8 mouse cellular contexts compared by ENCODE assay signal in genomic region chr12:73044221-73045045, GRCm38 (mm10). TPM values are rescaled to one million over a fixed set of nuclear protein-coding genes. Genes with fewer than 3 reads are reported as not detected.
DNase-seq lines count a peak whose midpoint lies in the region; ATAC-seq and TF ChIP-seq lines count a peak whose summit lies in the region.

No protein-coding gene starts in this region.

- H3K9me3 ChIP-seq in heart, embryonic 10.5 days = no peaks in the 10 kb centered on the region
- no peaks in the 10 kb centered on the region for H3K9me3 ChIP-seq in ES-E14 (ENCODE audit: control insufficient read depth, insufficient read depth, low read depth, low read length)
- no peaks in the 10 kb centered on the region for H3K9me3 ChIP-seq in forebrain, embryonic 15.5 days
- no peaks in the 10 kb centered on the region; the same call in 1 of the 2 replicates for H3K9me3 ChIP-seq in hindbrain, embryonic 16.5 days (ENCODE audit: control insufficient read depth, low read length)
- H3K9me3 ChIP-seq in lung, postnatal 0 days (ENCODE audit: low read length) = no peaks in the 10 kb centered on the region

- DNase-seq in heart, embryonic 10.5 days (ENCODE audit: low spot score) = peak; percentile 82
- no peak for DNase-seq in heart, adult 8-10 months (ENCODE audit: low spot score)
- DNase-seq in ES-E14 (ENCODE audit: low read depth, low spot score) = no peak
- no peak for DNase-seq in lung, postnatal 0 days (ENCODE audit: low spot score)
- DNase-seq in thymus, postnatal 14 days = no peak

- TF ChIP-seq CTCF in lung, postnatal 0 days (IDR thresholded peaks at IDR 0.05) = no peak

- peak overlapping the region; percentile 77 for H3K27ac ChIP-seq in heart, embryonic 10.5 days
- H3K27ac ChIP-seq in ES-E14 (ENCODE audit: insufficient read depth, low read depth, low read length, poor library complexity, severe bottlenecking) = no peak overlapping the region
- H3K27ac ChIP-seq in forebrain, embryonic 15.5 days (replicated peaks) = no peak overlapping the region
- no peak overlapping the region for H3K27ac ChIP-seq in hindbrain, embryonic 16.5 days (ENCODE audit: low read depth, low read length)
- no peak overlapping the region for H3K27ac ChIP-seq in lung, postnatal 0 days (ENCODE audit: low read length)

- in situ Hi-C loops in ES-E14 (cut with MboI; ENCODE audit: low sequenced_read_pairs in 2 of 2, unreplicated experiment in 2 of 2) = loop anchor here (5.0 to 25.0 kb wide), 3 partner anchors 73 to 493 kb away; partner anchors contain the start of gene Tmem30b (in 2 of the 2)

- WGBS in heart, embryonic 10.5 days = under 1% methylated on average over 53 of the region's 53 CpGs
- WGBS in forebrain, embryonic 15.5 days = 1% methylated on average over 53 of the region's 53 CpGs
- 1% methylated on average over 50 of the region's 53 CpGs for WGBS in hindbrain, embryonic 16.5 days
- WGBS in lung, postnatal 0 days = 4% methylated on average over 48 of the region's 53 CpGs

- peak overlapping the region; percentile 58 for H3K9ac ChIP-seq in ES-E14 (ENCODE audit: insufficient read depth, low read depth, low read length, poor library complexity, severe bottlenecking)
- no peak overlapping the region for H3K9ac ChIP-seq in forebrain, embryonic 15.5 days (replicated peaks)
- peak overlapping the region; percentile 41; the same call in 1 of the 2 replicates for H3K9ac ChIP-seq in hindbrain, embryonic 16.5 days (ENCODE audit: low read depth, low read length)
- no peak overlapping the region for H3K9ac ChIP-seq in lung, postnatal 0 days (replicated peaks; ENCODE audit: low read depth)

- peaks cover 100% of the 10 kb centered on the region for H3K27me3 ChIP-seq in heart, embryonic 10.5 days (ENCODE audit: insufficient read depth, poor library complexity, severe bottlenecking)
- peaks cover 95% of the 10 kb centered on the region for H3K27me3 ChIP-seq in forebrain, embryonic 15.5 days
- peaks cover 80% of the 10 kb centered on the region for H3K27me3 ChIP-seq in hindbrain, embryonic 16.5 days (replicated peaks; ENCODE audit: control insufficient read depth, insufficient read depth, low read length)
- peaks cover 85% of the 10 kb centered on the region for H3K27me3 ChIP-seq in lung, postnatal 0 days (replicated peaks; ENCODE audit: insufficient read depth, low read length)

- no peak for TF ChIP-seq EP300 in lung, postnatal 0 days (IDR thresholded peaks at IDR 0.05)

- 0 out of 2 replicates have a peak, but pooled peaks have one; percentile 27 for ATAC-seq in forebrain, embryonic 15.5 days (replicated peaks)
- ATAC-seq in hindbrain, embryonic 16.5 days = 0 out of 2 replicates have a peak, but pooled peaks have one; percentile 28
- peak; percentile 26 for ATAC-seq in lung, postnatal 0 days
- no peak for ATAC-seq in CD4-positive, CD25-positive, alpha-beta regulatory T cell, adult 4 months

- H3K4me2 ChIP-seq in forebrain, embryonic 15.5 days (replicated peaks) = peak overlapping the region; percentile 47
- H3K4me2 ChIP-seq in hindbrain, embryonic 16.5 days (ENCODE audit: low read length) = peak overlapping the region; percentile 53
- peak overlapping the region; percentile 89 for H3K4me2 ChIP-seq in lung, postnatal 0 days (replicated peaks; ENCODE audit: low read depth, low read length)

- H3K4me3 ChIP-seq in heart, embryonic 10.5 days = peak overlapping the region; percentile 71
- peak overlapping the region; percentile 61 to 68 for H3K4me3 ChIP-seq in ES-E14 (ENCODE audit: insufficient read depth in 1 of 2, low read depth in 1 of 2, low read length in 2 of 2, poor library complexity in 1 of 2, severe bottlenecking in 1 of 2)
- H3K4me3 ChIP-seq in forebrain, embryonic 15.5 days = peak overlapping the region; percentile 31
- peak overlapping the region; percentile 38 for H3K4me3 ChIP-seq in hindbrain, embryonic 16.5 days (ENCODE audit: low read length)
- H3K4me3 ChIP-seq in lung, postnatal 0 days (ENCODE audit: low read depth, low read length) = peak overlapping the region; percentile 55

- peaks cover 34% of the 10 kb centered on the region for H3K4me1 ChIP-seq in heart, embryonic 10.5 days
- H3K4me1 ChIP-seq in ES-E14 (ENCODE audit: control insufficient read depth in 2 of 2, insufficient read depth in 2 of 2, low read length in 2 of 2, poor library complexity in 1 of 2) = peaks cover 0 to 10% of the 10 kb centered on the region in 2 experiments; a peak in 2 of 4 replicates
- H3K4me1 ChIP-seq in forebrain, embryonic 15.5 days = peaks cover 30% of the 10 kb centered on the region
- peaks cover 9% of the 10 kb centered on the region for H3K4me1 ChIP-seq in hindbrain, embryonic 16.5 days (ENCODE audit: control insufficient read depth, insufficient read depth, low read depth, low read length)
- H3K4me1 ChIP-seq in lung, postnatal 0 days (ENCODE audit: insufficient read depth, low read depth, low read length) = peaks cover 20% of the 10 kb centered on the region

- H3K36me3 ChIP-seq in heart, embryonic 10.5 days = no peaks in the 10 kb centered on the region
- no peaks in the 10 kb centered on the region; the same call in 1 of the 2 replicates for H3K36me3 ChIP-seq in ES-E14 (ENCODE audit: control insufficient read depth, insufficient read depth, low read length, poor library complexity, severe bottlenecking)
- no peaks in the 10 kb centered on the region for H3K36me3 ChIP-seq in forebrain, embryonic 15.5 days
- H3K36me3 ChIP-seq in hindbrain, embryonic 16.5 days (ENCODE audit: control insufficient read depth, insufficient read depth, low read length) = no peaks in the 10 kb centered on the region
- no peaks in the 10 kb centered on the region for H3K36me3 ChIP-seq in lung, postnatal 0 days (ENCODE audit: insufficient read depth, low read length)

TF ChIP-seq in ES-E14, 5 proteins besides CTCF, POLR2A, EP300 and RAD21:
- no peak for TF ChIP-seq ZNF384 (IDR thresholded peaks at IDR 0.05; ENCODE audit: low read depth, low read length)
- no peak for TF ChIP-seq CHD2 (IDR thresholded peaks at IDR 0.05; ENCODE audit: low read depth, low read length)
- no peak for TF ChIP-seq ZC3H11A (IDR thresholded peaks at IDR 0.05; ENCODE audit: borderline replicate concordance, low read depth, low read length)
- TF ChIP-seq HCFC1 (IDR thresholded peaks at IDR 0.05; ENCODE audit: borderline replicate concordance, insufficient read depth, low read length) = no peak
- no peak for TF ChIP-seq MAFK (IDR thresholded peaks at IDR 0.05; ENCODE audit: insufficient read depth, low read depth, low read length)

RNA-seq across cellular contexts. Expression of gene Six1, which starts 9.3 kb away (rescaled TPM):
- 2.5 and 5.4 TPM in 2 replicates for polyA plus RNA-seq in heart, embryonic 10.5 days (2016; fragmentation: Nextera tagmentation; extraction: Ambion mirVana)
- 1 to 10 TPM; 1.6 to 3.6 (median 2.9) TPM for total RNA-seq in heart, adult 8-10 months (2022)
- total RNA-seq in ES-E14 (2012; rRNA removed) = 2.2 and 2.9 TPM in 2 replicates
- polyA plus RNA-seq in forebrain, embryonic 15.5 days (2015; fragmentation: Nextera tagmentation; extraction: Ambion mirVana) = 0.25 and 0.29 TPM in 2 replicates
- 0.58 and 1.5 TPM in 2 replicates for polyA plus RNA-seq in hindbrain, embryonic 16.5 days (2015; fragmentation: Nextera tagmentation; extraction: Ambion mirVana)
- 0.70 and 0.92 TPM in 2 replicates for polyA plus RNA-seq in lung, postnatal 0 days (2015; fragmentation: Nextera tagmentation; extraction: Ambion mirVana)
- not detected for polyA plus RNA-seq in CD4-positive, CD25-positive, alpha-beta regulatory T cell, adult 4 months (2017; shearing (Covaris generic))

Comparison
In these comparisons a context has a peak if more than half of its experiments do, and no peak if none do; other contexts are left out.
1. H3K9ac ChIP-seq: peak in ES-E14 (single experiment) and hindbrain, embryonic 16.5 days (single experiment); none in forebrain, embryonic 15.5 days (single experiment) and lung, postnatal 0 days (single experiment).
2. Peak in every context shown above with its lines, with median percentiles within 50 percentile points of each other: H3K4me3 ChIP-seq and H3K4me2 ChIP-seq.